Mouse (Mus musculus) heart, adult 2 months (tissue): ENCODE measurements around the gene Il12a.

Source experiments
- CTCF ChIP-seq: fragments of 200-600 bp; IDR thresholded peaks from 2 replicates; pipeline ENCODE4 v1.8.1; 2022; ENCODE audit warnings: antibody characterized with exemption, mild to moderate bottlenecking, moderate library complexity
- EP300 ChIP-seq: fragments of 200-500 bp; IDR thresholded peaks from 2 replicates; pipeline ENCODE4 v1.6.1; 2011; ENCODE audit warnings: low read depth, low read length, control low read depth; ENCODE audit not compliant: insufficient read depth
- POLR2A ChIP-seq: fragments of 200-500 bp; IDR thresholded peaks from 2 replicates; pipeline ENCODE4 v1.6.1; 2011; ENCODE audit warnings: mild to moderate bottlenecking, low read depth, low read length, control low read depth; ENCODE audit not compliant: insufficient read depth

DNA sequence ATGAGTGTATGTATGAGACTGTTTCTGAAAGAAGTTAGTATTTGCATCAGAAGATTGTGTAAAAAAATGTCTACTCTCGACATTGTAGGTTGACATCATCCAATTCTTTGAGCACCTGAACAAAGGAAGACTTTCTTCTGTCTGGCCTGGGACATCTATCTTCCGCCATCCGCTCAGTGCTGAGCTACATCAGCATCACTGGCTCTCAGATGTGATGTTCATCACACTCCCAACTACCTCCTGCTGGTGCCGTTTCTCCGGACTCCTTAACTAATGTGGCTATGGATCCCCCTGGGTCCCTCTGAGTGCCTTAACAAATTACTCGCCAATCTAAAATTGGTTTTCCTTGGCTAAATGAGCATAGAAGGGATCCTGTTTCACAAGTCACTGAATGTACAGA is 26.1 kb upstream of the Il12a start:
- no peak for TF ChIP-seq POLR2A
- TF ChIP-seq CTCF: no peak
- no peak for TF ChIP-seq EP300
